Mouse (Mus musculus) lung, embryonic 15.5 days (tissue): ENCODE data around the gene Arglu1. TPM values are rescaled to one million over a fixed set of nuclear protein-coding genes. Genes with fewer than 3 reads are reported as not detected.
A peak's percentile ranks its signal among the peaks of the same experiment; 100 is the strongest.

Experiments
- ATAC-seq: fragments of 200-750 bp; cut with Nextera tagmentation; 2 replicates; pipeline ENCODE4 v1.8.0; 2017; ENCODE audit warnings: moderate number of reproducible peaks, borderline replicate concordance; ENCODE audit not compliant: low FRiP score, low TSS enrichment; ENCODE audit errors: extremely low read depth
- H3K27ac ChIP-seq: fragments of 300-500 bp; sonication (generic); 2 replicates; pipeline ENCODE4 v1.5.1; 2015; ENCODE audit warnings: moderate library complexity, mild to moderate bottlenecking, inconsistent platforms
- H3K27me3 ChIP-seq: fragments of 300-500 bp; sonication (generic); 2 replicates; pipeline ENCODE4 v1.6.1; 2015; ENCODE audit warnings: inconsistent platforms
- H3K36me3 ChIP-seq: fragments of 300-500 bp; sonication (generic); 2 replicates; pipeline ENCODE4 v1.6.1; 2015; ENCODE audit warnings: inconsistent platforms
- H3K4me1 ChIP-seq: fragments of 300-500 bp; sonication (generic); 2 replicates; pipeline ENCODE4 v1.6.1; 2015; ENCODE audit warnings: inconsistent platforms
- H3K4me2 ChIP-seq: fragments of 300-500 bp; sonication (generic); 2 replicates; pipeline ENCODE4 v1.6.1; 2015; ENCODE audit warnings: inconsistent platforms, mild to moderate bottlenecking, moderate library complexity
- H3K4me3 ChIP-seq: fragments of 300-500 bp; sonication (generic); 2 replicates; pipeline ENCODE4 v1.5.1; 2015; ENCODE audit warnings: mild to moderate bottlenecking, inconsistent platforms
- H3K9ac ChIP-seq: fragments of 300-500 bp; sonication (generic); 2 replicates; pipeline ENCODE4 v1.6.1; 2015; ENCODE audit warnings: inconsistent platforms
- H3K9me3 ChIP-seq: fragments of 300-500 bp; sonication (generic); 2 replicates; pipeline ENCODE4 v1.6.1; 2016; ENCODE audit warnings: inconsistent platforms
- WGBS: fragments of 180-500 bp; shearing (Covaris S2); methylation state at CpG from one replicate; pipeline ENCODE4 v1.1.7; 2015; 5-methylcytosine and 5-hydroxymethylcytosine counted together
- polyA plus RNA-seq: library from polyadenylated mRNA; unstranded; fragments of >200 nt; fragmentation: Nextera tagmentation; extraction: Ambion mirVana; gene quantifications from 2 replicates; pipeline ENCODE4 v1.2.1, GENCODE M21; 2015

The Arglu1 gene
- polyA plus RNA-seq = 152 and 154 TPM in 2 replicates

DNA sequence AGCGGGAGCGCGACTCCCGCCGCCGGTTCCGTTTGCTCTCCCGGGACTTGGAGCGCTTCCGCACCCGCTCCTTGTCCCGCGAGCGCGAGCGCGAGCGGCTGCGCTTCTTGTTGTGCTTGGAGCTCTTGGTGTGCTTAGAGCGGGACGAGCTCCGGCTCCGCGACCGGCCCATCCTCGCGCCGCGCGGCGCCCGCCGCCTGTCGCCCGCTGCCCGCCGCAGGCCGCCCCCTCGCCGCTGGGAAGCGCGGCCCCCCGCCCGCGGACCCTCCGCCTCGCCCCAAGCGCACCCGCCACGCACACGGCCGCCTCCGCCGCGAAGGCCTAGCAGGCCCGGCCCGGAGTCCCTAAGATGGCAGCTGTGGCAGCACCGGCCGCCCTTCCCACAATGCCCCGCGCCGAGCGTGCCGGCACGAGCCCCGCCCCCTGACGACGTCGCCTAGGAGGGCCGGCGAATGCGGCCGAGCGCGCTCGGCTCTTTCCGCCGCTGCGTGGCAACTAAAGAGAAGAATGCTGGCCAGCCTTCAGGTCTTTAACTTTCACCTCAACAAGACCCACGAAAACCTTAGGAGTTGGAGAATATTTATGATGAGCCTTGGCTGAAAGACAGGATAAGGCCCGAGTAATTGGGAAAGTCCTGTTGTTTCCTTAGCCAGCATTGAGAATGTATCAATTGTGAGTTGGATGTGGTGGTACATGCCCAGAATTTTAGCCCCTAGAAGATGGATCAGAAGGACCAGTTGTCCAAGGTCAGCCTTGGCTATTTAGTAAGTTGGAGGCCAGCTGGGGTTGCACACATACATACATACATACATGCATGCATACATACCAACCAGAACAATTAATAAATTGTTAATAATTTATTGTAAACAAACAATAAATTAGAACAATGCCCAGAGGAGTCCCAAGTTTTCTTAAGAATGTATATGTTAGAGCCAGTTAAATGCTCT lies at the start of gene Arglu1:
Gene Arglu1 (minus strand): TSS at position 376 of the 947 bp plus-strand sequence.
- H3K4me3 ChIP-seq = peak within 1 kb of the TSS; percentile 96
- no peaks in the 10 kb centered on the region for H3K36me3 ChIP-seq
- H3K9me3 ChIP-seq = no peaks in the 10 kb centered on the region
- peak within 1 kb of the TSS; percentile 100 for H3K9ac ChIP-seq
- peak; percentile 93 for ATAC-seq
- no peaks in the 10 kb centered on the region for H3K27me3 ChIP-seq
- peak within 1 kb of the TSS; percentile 98 for H3K27ac ChIP-seq
- H3K4me2 ChIP-seq = peak within 1 kb of the TSS; percentile 57
- H3K4me1 ChIP-seq = peaks cover 35% of the 10 kb centered on the region
- 2% methylated on average over 79 of the region's 81 CpGs for WGBS

DNA sequence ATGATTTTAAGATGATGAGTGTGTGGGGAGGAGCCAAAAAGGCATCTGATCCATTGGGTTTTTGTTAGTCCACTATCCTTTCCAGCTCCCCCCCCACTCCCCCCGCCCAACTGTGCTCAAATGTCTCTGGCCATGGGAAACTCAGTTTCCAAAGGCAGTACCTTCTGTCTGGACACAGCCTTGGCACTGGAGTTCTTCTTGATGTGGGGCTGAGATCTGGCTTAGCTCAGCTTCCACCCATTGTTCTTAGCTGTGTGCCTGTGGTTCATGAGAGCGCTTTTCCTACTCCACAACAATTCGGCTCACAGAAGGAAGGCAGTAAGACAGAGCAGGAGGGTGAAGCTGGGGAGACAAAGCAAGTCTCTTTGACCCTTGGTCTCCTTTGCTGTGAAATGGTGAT lies 47.0 kb upstream of the Arglu1 start:
- H3K27ac ChIP-seq = no peak overlapping the region
- H3K9me3 ChIP-seq = no peaks in the 10 kb centered on the region
- no peaks in the 10 kb centered on the region for H3K27me3 ChIP-seq
- H3K4me2 ChIP-seq = no peak overlapping the region
- H3K36me3 ChIP-seq = no peaks in the 10 kb centered on the region
- no peak for ATAC-seq
- no peak overlapping the region for H3K9ac ChIP-seq
- H3K4me1 ChIP-seq = 0 out of 2 replicates have a peak, but pooled peaks cover 4% of the 10 kb centered on the region
- H3K4me3 ChIP-seq = no peak overlapping the region
- WGBS = 68% methylated on average over 3 of the region's 3 CpGs

DNA sequence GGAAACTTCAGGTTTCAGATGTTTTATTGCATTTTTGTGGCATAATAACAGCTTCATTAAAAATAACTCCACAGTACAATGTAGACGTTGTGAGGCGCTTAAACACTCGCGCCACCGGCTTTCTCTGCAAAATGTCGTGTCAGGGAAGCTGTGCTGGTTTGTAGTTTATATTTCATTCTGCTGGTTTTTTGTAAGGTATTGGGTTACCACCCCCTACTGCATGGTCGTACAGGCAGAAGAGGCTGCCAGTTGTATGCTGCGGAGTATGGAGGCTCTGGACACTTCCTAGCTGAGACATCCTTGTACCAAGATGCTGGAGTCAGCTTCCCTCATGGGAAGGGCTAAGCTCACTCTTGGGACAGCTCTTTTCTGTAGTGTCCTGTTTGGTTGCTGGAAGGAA lies 46.5 kb upstream of the Arglu1 start:
- H3K4me3 ChIP-seq = no peak overlapping the region
- WGBS = 75% methylated on average over 8 of the region's 8 CpGs
- no peak overlapping the region for H3K4me2 ChIP-seq
- ATAC-seq = no peak
- no peak overlapping the region for H3K9ac ChIP-seq
- H3K9me3 ChIP-seq = no peaks in the 10 kb centered on the region
- no peaks in the 10 kb centered on the region for H3K27me3 ChIP-seq
- 0 out of 2 replicates have a peak, but pooled peaks cover 4% of the 10 kb centered on the region for H3K4me1 ChIP-seq
- H3K27ac ChIP-seq = no peak overlapping the region
- no peaks in the 10 kb centered on the region for H3K36me3 ChIP-seq

DNA sequence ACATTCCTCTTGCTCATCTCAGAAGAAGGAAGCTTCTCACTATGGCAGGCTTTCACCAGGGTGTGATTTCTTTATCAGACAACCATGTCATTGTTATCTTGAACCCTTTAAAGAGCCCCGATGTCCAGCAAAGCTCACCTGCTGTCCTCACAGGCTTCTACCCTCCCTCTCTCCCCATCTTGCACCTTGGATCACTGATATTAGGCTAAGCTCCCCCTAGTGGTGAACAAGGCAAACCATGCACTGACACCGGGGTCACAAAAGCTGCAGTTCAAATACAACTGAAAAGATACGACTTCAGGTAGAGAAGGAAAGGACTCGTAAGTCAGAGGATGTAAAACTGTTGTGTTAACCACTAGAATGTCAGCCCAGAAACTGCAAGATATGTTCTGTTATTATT lies 43.5 kb upstream of the Arglu1 start:
- no peaks in the 10 kb centered on the region for H3K4me1 ChIP-seq
- H3K9me3 ChIP-seq = no peaks in the 10 kb centered on the region
- no peaks in the 10 kb centered on the region for H3K27me3 ChIP-seq
- no peak for ATAC-seq
- H3K4me3 ChIP-seq = no peak overlapping the region
- no peak overlapping the region for H3K27ac ChIP-seq
- H3K36me3 ChIP-seq = no peaks in the 10 kb centered on the region
- H3K4me2 ChIP-seq = no peak overlapping the region
- 18% methylated on average over 4 of the region's 4 CpGs for WGBS
- H3K9ac ChIP-seq = no peak overlapping the region

DNA sequence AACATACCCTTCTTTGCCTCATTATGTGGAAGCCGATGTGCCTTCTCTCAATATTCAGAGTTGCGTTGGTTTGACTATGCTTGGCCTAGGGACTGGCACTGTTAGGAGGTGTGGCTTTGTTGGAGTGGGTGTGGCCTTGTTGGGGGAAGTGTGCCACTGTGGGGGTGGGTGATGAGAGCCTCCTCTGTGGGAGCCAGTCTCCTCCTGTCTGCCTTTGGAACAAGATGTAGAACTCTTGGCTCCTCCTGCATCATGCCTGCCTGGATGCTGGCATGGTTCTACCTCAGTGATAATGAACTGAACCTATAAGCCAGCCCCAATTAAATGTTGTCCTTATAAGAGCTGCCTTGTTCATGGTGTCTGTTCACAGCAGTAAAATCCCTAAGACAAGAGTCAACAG lies 38.3 kb upstream of the Arglu1 start:
- no peak overlapping the region for H3K27ac ChIP-seq
- no peaks in the 10 kb centered on the region for H3K4me1 ChIP-seq

DNA sequence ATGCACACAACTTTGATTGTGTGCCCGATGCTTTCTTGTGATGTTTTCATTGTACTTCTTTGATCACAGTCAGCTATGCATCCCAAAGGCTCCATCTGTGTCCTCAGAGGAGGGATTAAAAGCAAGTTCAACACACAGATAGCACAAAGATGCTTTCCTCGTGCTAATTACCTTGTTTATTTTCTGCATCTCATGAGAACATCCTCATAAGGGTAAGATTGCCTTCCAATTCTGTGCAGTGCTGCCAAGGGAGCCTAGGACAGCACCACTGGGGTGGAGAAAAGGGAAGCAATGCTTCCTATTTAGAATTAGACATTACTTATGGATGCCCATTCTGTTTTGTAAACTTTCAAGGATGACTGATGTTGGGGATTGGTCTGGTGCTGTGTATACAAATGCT lies 36.2 kb upstream of the Arglu1 start:
- no peaks in the 10 kb centered on the region for H3K27me3 ChIP-seq
- H3K36me3 ChIP-seq = no peaks in the 10 kb centered on the region
- no peak overlapping the region for H3K4me3 ChIP-seq
- no peak overlapping the region for H3K27ac ChIP-seq
- no peaks in the 10 kb centered on the region for H3K9me3 ChIP-seq
- WGBS = 46% methylated on average over 2 of the region's 2 CpGs
- H3K4me2 ChIP-seq = no peak overlapping the region
- no peaks in the 10 kb centered on the region for H3K4me1 ChIP-seq
- ATAC-seq = no peak
- no peak overlapping the region for H3K9ac ChIP-seq

More for the DNA sequence above, 38.3 kb upstream of the Arglu1 start:
- Histone ChIP-seq H3K4me2 (no peak overlapping the region), H3K4me3 (no peak overlapping the region), H3K36me3 (no peaks in the 10 kb centered on the region), H3K9ac (no peak overlapping the region), H3K9me3 (no peaks in the 10 kb centered on the region), H3K27me3 (no peaks in the 10 kb centered on the region)
- WGBS = 90% methylated on average over 2 of the region's 2 CpGs
- ATAC-seq = no peak

DNA sequence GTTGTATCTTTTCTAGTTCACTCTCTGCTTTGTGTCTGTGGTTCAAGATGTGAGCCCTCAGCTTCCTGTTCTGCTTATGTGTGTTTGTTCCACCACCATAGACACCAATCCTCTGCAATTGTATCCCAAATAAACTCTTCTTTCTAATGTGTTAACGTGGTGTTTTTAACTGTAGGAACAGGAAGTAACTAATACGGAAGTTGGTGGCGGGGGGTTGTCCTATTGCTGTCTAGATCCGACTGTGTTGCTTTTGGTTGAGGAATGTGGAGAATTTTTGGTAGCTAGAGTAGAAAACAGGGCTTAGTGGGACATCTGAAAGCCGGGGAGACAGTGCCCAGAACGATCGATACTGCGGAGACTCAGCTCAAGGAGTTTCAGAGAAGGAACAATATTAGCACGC lies 14.5 kb upstream of the Arglu1 start:
- Histone ChIP-seq H3K4me3 (no peak overlapping the region), H3K9me3 (no peaks in the 10 kb centered on the region), H3K4me2 (no peak overlapping the region), H3K27me3 (no peaks in the 10 kb centered on the region), H3K27ac (no peak overlapping the region), H3K4me1 (no peaks in the 10 kb centered on the region), H3K36me3 (no peaks in the 10 kb centered on the region), H3K9ac (no peak overlapping the region)
- ATAC-seq = no peak
- 65% methylated on average over 9 of the region's 9 CpGs for WGBS

DNA sequence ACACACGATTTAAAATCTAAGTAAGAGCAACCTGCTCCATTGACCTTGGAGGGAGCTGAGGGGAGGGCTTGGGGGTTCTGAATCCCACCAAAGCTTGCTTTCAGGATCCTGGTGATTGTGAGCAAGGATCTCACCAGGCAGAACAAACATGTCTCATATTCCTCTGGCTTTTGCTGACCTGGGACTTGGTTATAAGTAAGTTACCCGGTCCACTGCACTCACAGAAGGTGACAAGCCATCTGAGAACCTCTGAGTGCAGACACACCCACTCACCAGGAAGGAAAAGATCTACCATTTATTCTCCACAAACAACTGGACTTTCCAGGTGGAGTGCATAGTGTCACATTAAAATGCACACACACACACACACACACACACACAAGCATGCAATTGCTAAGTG lies 13.3 kb upstream of the Arglu1 start:
- H3K4me3 ChIP-seq = no peak overlapping the region
- H3K27me3 ChIP-seq = no peaks in the 10 kb centered on the region
- ATAC-seq = no peak
- H3K9ac ChIP-seq = no peak overlapping the region
- H3K36me3 ChIP-seq = no peaks in the 10 kb centered on the region
- no peaks in the 10 kb centered on the region for H3K4me1 ChIP-seq
- no peak overlapping the region for H3K4me2 ChIP-seq
- no peaks in the 10 kb centered on the region for H3K9me3 ChIP-seq
- H3K27ac ChIP-seq = no peak overlapping the region
- 58% methylated on average over 2 of the region's 2 CpGs for WGBS

DNA sequence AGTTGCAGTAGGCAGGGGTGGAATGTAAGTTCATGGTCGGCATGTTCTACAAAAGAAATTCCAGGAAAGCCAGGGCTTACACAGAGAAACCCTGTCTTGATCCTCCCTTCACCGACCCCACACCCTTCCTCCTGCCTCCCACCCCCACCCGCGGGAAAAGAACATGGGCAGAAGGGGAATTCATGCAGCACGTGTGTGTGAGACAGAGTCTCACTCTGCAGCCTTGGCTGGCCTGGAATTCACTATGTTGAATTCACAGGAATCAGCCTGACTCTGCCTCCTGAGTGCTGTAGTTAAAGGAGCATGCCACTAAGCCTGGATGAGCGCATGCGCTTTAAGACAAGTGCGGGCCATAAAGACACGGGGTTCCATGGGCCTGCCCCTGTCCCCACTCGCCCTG lies 10.5 kb upstream of the Arglu1 start:
- no peak overlapping the region for H3K4me3 ChIP-seq
- no peak overlapping the region for H3K27ac ChIP-seq
- H3K9ac ChIP-seq = no peak overlapping the region
- H3K4me1 ChIP-seq = no peaks in the 10 kb centered on the region
- no peaks in the 10 kb centered on the region for H3K27me3 ChIP-seq
- ATAC-seq = no peak
- H3K9me3 ChIP-seq = no peaks in the 10 kb centered on the region
- no peaks in the 10 kb centered on the region for H3K36me3 ChIP-seq
- H3K4me2 ChIP-seq = no peak overlapping the region
- 87% methylated on average over 10 of the region's 10 CpGs for WGBS

DNA sequence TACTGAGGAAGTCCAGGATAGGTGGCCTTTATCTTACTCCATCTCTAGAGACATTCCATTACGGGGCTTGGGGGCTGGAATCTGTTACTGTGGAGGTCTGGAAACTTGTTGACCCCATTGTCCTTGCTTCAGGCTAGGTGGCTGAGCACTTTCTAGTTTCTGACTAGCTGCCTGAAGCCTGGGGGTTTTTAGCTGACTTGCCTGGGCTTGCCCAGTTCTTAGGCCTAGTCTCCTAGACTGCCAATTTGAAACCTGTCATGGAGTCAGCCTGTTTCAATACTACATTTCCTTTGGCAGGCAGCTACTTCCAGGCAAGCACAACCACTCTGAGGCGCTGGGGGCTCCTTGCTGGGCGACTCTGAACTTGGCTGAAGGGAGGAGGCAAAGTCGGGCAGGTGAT lies 9.9 kb upstream of the Arglu1 start:
- no peak overlapping the region for H3K4me2 ChIP-seq
- no peaks in the 10 kb centered on the region for H3K27me3 ChIP-seq
- H3K4me1 ChIP-seq = no peaks in the 10 kb centered on the region
- WGBS = 66% methylated on average over 4 of the region's 4 CpGs
- H3K36me3 ChIP-seq = no peaks in the 10 kb centered on the region
- no peaks in the 10 kb centered on the region for H3K9me3 ChIP-seq
- no peak overlapping the region for H3K9ac ChIP-seq
- no peak overlapping the region for H3K4me3 ChIP-seq
- no peak overlapping the region for H3K27ac ChIP-seq
- ATAC-seq = no peak

DNA sequence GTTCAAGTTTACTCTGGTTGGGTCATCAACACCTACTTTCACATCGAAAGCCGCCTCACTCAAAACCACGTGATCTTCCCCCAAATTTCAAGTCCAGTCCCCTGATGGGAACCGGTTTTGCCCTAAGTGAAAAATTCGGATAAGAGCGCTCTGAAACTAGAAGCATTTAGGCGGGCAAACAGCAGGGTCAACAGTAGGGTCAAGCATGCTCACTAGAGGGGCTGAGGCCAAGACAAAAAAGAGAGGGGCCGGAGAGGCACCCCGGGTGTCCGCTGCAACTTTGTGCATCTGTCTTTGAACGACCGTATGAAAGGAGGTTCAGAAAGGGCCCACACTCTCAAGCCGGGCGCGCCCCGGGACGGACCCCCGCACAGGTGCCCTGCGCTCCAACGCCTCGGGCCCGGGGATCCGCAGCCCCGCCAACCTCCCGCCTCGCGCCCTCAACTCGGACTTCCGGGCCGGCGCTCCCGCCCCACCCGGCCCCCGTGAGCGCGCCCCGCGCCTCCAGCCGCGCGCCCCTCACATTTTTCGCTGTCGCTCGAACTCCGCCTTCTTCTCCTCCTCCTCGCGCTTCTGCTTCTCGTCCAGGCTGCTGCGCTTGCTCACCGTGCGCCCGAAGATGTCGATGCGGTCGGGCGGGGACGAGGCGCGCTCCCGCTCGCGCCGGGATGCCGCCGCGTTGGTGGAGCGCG lies 721 bp downstream of the Arglu1 start:
- peak; percentile 73 for ATAC-seq
- WGBS = under 1% methylated on average over 61 of the region's 68 CpGs

More for the DNA sequence above, 721 bp downstream of the Arglu1 start:
- Histone ChIP-seq H3K4me1 (peaks cover 36% of the 10 kb centered on the region), H3K4me2 (peak overlapping the region; percentile 57), H3K9me3 (no peaks in the 10 kb centered on the region), H3K9ac (peak overlapping the region; percentile 100), H3K4me3 (peak overlapping the region; percentile 96), H3K36me3 (no peaks in the 10 kb centered on the region), H3K27me3 (no peaks in the 10 kb centered on the region), H3K27ac (peak overlapping the region; percentile 98)
